Mouse (Mus musculus) CH12.LX (cell line): ENCODE data around the gene Tnfrsf12a.

Experiments used
- CTCF ChIP-seq, 2 experiments: IDR thresholded peaks in 1 of 2; conservative IDR thresholded peaks in 1 of 2; 2 replicates each; pipeline ENCODE4 v1.5.1; 2011 to 2012; ENCODE audit warnings: low read depth in 2 of 2, low read length in 2 of 2, improper control_type of control experiment in 1 of 2, inconsistent platforms in 1 of 2, mild to moderate bottlenecking in 1 of 2, moderate library complexity in 1 of 2
- EP300 ChIP-seq: IDR thresholded peaks from 2 replicates; pipeline ENCODE4 v1.6.1; 2011; ENCODE audit warnings: low read length, improper control_type of control experiment
- GABPA ChIP-seq: IDR thresholded peaks from 2 replicates; pipeline ENCODE4 v1.6.1; 2012; ENCODE audit warnings: low read depth, low read length, improper control_type of control experiment, inconsistent platforms; ENCODE audit not compliant: insufficient replicate concordance
- HCFC1 ChIP-seq: IDR thresholded peaks from 2 replicates; pipeline ENCODE4 v1.6.1; 2012; ENCODE audit warnings: low read depth, mild to moderate bottlenecking, inconsistent platforms, low read length, improper control_type of control experiment
- JUND ChIP-seq: conservative IDR thresholded peaks from 2 replicates; pipeline ENCODE4 v1.6.1; 2011; ENCODE audit warnings: low read depth, low read length, improper control_type of control experiment
- MAFK ChIP-seq: IDR thresholded peaks from 2 replicates; pipeline ENCODE4 v1.6.1; 2011; ENCODE audit warnings: low read length, improper control_type of control experiment; ENCODE audit not compliant: insufficient replicate concordance
- MYC ChIP-seq: IDR thresholded peaks from 2 replicates; pipeline ENCODE4 v1.6.1; 2011; ENCODE audit warnings: low read depth, mild to moderate bottlenecking, improper control_type of control experiment, low read length
- PAX5 ChIP-seq: IDR thresholded peaks from 2 replicates; pipeline ENCODE4 v1.6.1; 2012; ENCODE audit warnings: low read length, inconsistent platforms, mixed read lengths
- POLR2A ChIP-seq: IDR thresholded peaks from 2 replicates; pipeline ENCODE4 v1.6.1; 2011; ENCODE audit warnings: low read depth, mild to moderate bottlenecking, improper control_type of control experiment, low read length
- UBTF ChIP-seq: IDR thresholded peaks from 2 replicates; pipeline ENCODE4 v1.6.1; 2012; ENCODE audit warnings: low read depth, mild to moderate bottlenecking, inconsistent platforms, low read length, improper control_type of control experiment, moderate library complexity
- USF1 ChIP-seq: IDR thresholded peaks from 2 replicates; pipeline ENCODE4 v1.6.1; 2014; ENCODE audit warnings: low read depth, mild to moderate bottlenecking, inconsistent platforms, low read length, improper control_type of control experiment
- ZC3H11A ChIP-seq: IDR thresholded peaks from 2 replicates; pipeline ENCODE4 v1.6.1; 2012; ENCODE audit warnings: low read depth, mild to moderate bottlenecking, inconsistent platforms, low read length, improper control_type of control experiment

DNA sequence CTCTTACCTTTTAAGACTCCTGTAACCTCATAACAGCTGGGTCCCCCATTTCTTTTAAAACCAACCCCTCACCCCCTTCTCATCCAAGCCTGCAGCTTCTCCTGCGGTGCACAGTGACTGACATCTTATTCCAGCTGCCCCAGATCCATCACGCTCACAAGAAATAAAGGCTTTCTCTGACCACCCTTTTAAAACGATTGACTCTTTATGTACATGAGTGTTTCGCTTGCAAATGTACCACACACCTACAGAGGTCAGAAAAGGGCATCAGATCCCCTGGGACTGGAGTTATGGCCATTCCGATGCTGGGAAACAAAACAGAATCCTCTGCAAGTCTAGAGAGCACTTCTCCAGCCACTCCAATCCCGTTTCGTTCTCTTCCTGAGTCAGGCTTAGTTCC lies 49.5 kb downstream of the Tnfrsf12a start:
- TF ChIP-seq CTCF (conservative IDR thresholded peaks at IDR 0.05 in 1 of 2, IDR thresholded peaks at IDR 0.05 in 1 of 2; ENCODE audit: low read depth in 2 of 2, low read length in 2 of 2) (no peak), MAFK (no peak), HCFC1 (no peak), JUND (no peak), ZC3H11A (no peak), GABPA (no peak), USF1 (no peak), PAX5 (no peak), POLR2A (no peak), EP300 (no peak), UBTF (no peak), MYC (no peak)
